11 mouse cellular contexts compared by ENCODE assay signal in genomic region chr3:55461092-55461491, GRCm38 (mm10). TPM values are rescaled to one million over a fixed set of nuclear protein-coding genes. Genes with fewer than 3 reads are reported as not detected.
DNase-seq lines count a peak whose midpoint lies in the region; ATAC-seq and TF ChIP-seq lines count a peak whose summit lies in the region.
"Had no signal": no experiment of that assay in that cellular context is flagged by ENCODE, and none has a peak within 500 bp of the region (broad histone marks: within the 10 kb centered on the region; RNA-seq: fewer than 3 reads in every experiment).

No protein-coding gene starts in this region.

- H3K4me2 ChIP-seq in lung, embryonic 14.5 days = peak overlapping the region; percentile 63
- H3K4me2 ChIP-seq in hindbrain, embryonic 16.5 days (ENCODE audit: low read length) = peak overlapping the region; percentile 57
- H3K4me2 ChIP-seq in neural tube, embryonic 13.5 days = peak overlapping the region; percentile 53

- no peaks in the 10 kb centered on the region; the same call in 1 of the 2 replicates for H3K4me1 ChIP-seq in lung, embryonic 14.5 days (ENCODE audit: insufficient read depth)
- H3K4me1 ChIP-seq in hindbrain, embryonic 16.5 days (ENCODE audit: control insufficient read depth, insufficient read depth, low read depth, low read length) = peaks cover 11% of the 10 kb centered on the region
- peaks cover 34% of the 10 kb centered on the region for H3K4me1 ChIP-seq in neural tube, embryonic 13.5 days (replicated peaks)

- no peak for TF ChIP-seq CTCF in lung, embryonic 14.5 days (IDR thresholded peaks at IDR 0.05; ENCODE audit: low read depth)

- H3K4me3 ChIP-seq in lung, embryonic 14.5 days (ENCODE audit: low read depth, low read length) = no peak overlapping the region
- H3K4me3 ChIP-seq in hindbrain, embryonic 16.5 days (ENCODE audit: low read length) = no peak overlapping the region
- 0 out of 2 replicates have a peak overlapping the region, but pooled peaks have one; percentile 28 for H3K4me3 ChIP-seq in neural tube, embryonic 13.5 days

- H3K27ac ChIP-seq in lung, embryonic 14.5 days (ENCODE audit: low read depth) = no peak overlapping the region
- H3K27ac ChIP-seq in hindbrain, embryonic 16.5 days (ENCODE audit: low read depth, low read length) = peak overlapping the region; percentile 84; the same call in 1 of the 2 replicates
- peak overlapping the region; percentile 81; the same call in 1 of the 2 replicates for H3K27ac ChIP-seq in neural tube, embryonic 13.5 days (replicated peaks)

- no peaks in the 10 kb centered on the region for H3K27me3 ChIP-seq in lung, embryonic 14.5 days (ENCODE audit: insufficient read depth, low read length)
- no peaks in the 10 kb centered on the region for H3K27me3 ChIP-seq in hindbrain, embryonic 16.5 days (replicated peaks; ENCODE audit: control insufficient read depth, insufficient read depth, low read length)
- no peaks in the 10 kb centered on the region for H3K27me3 ChIP-seq in neural tube, embryonic 13.5 days
- H3K27me3 ChIP-seq: Patski had no signal

- H3K36me3 ChIP-seq in lung, embryonic 14.5 days (ENCODE audit: insufficient read depth) = no peaks in the 10 kb centered on the region
- 0 out of 2 replicates have a peak, but pooled peaks cover 2% of the 10 kb centered on the region for H3K36me3 ChIP-seq in hindbrain, embryonic 16.5 days (ENCODE audit: control insufficient read depth, insufficient read depth, low read length)
- peaks cover 7% of the 10 kb centered on the region; the same call in 1 of the 2 replicates for H3K36me3 ChIP-seq in neural tube, embryonic 13.5 days

- no peak overlapping the region for H3K9ac ChIP-seq in lung, embryonic 14.5 days
- H3K9ac ChIP-seq in hindbrain, embryonic 16.5 days (ENCODE audit: low read depth, low read length) = no peak overlapping the region
- H3K9ac ChIP-seq in neural tube, embryonic 13.5 days = peak overlapping the region; percentile 41; the same call in 1 of the 2 replicates

- no peaks in the 10 kb centered on the region for H3K9me3 ChIP-seq in lung, embryonic 14.5 days (ENCODE audit: low read depth, low read length)
- H3K9me3 ChIP-seq in hindbrain, embryonic 16.5 days (ENCODE audit: control insufficient read depth, low read length) = no peaks in the 10 kb centered on the region; the same call in 1 of the 2 replicates
- no peaks in the 10 kb centered on the region for H3K9me3 ChIP-seq in neural tube, embryonic 13.5 days

- no peak for ATAC-seq in cerebellum, adult (ENCODE audit: insufficient number of reproducible peaks, low FRiP score, low TSS enrichment)
- ATAC-seq in lung, embryonic 14.5 days (ENCODE audit: insufficient read depth) = no peak
- ATAC-seq in hindbrain, embryonic 16.5 days = 0 out of 2 replicates have a peak, but pooled peaks have one; percentile 16
- peak; percentile 54; the same call in 1 of the 2 replicates for ATAC-seq in neural tube, embryonic 13.5 days (ENCODE audit: low read depth)

- DNase-seq in cerebellum, adult 11-12 months = peak; percentile 14
- no peak for DNase-seq in lung, embryonic 14.5 days
- no peak for DNase-seq in lung, postnatal 25 days (ENCODE audit: low spot score)
- no peak for DNase-seq in right cerebral cortex, postnatal 36 days (ENCODE audit: low spot score in 2 of 2)
- DNase-seq in thymus, adult 18-20 months = no peak
- DNase-seq: gastrocnemius, postnatal 10 days had no signal

- 55% methylated on average over 3 of the region's 3 CpGs for WGBS in lung, embryonic 14.5 days
- 44% methylated on average over 3 of the region's 3 CpGs for WGBS in hindbrain, embryonic 16.5 days
- WGBS in neural tube, embryonic 13.5 days = 52% methylated on average over 3 of the region's 3 CpGs

RNA-seq across cellular contexts. Expression of gene Gm21954, which starts 10.9 kb away (rescaled TPM):
- polyA plus RNA-seq in lung, embryonic 14.5 days (2014; fragmentation: Nextera tagmentation; extraction: Ambion mirVana) = not detected in 2 replicates
- polyA plus RNA-seq in hindbrain, embryonic 16.5 days (2015; fragmentation: Nextera tagmentation; extraction: Ambion mirVana) = not detected in 2 replicates
- polyA plus RNA-seq in neural tube, embryonic 13.5 days (2015; fragmentation: Nextera tagmentation; extraction: Ambion mirVana) = not detected in 2 replicates
- polyA plus RNA-seq: liver, embryonic 16.5 days; Patski had no signal

Comparison
In these comparisons a context has a peak if more than half of its experiments do, and no peak if none do; other contexts are left out.
1. ATAC-seq: peak in hindbrain, embryonic 16.5 days (single experiment) and neural tube, embryonic 13.5 days (single experiment); none in cerebellum, adult (single experiment) and lung, embryonic 14.5 days (single experiment).
2. Peak in every context shown above with its lines, with median percentiles within 50 percentile points of each other: H3K4me2 ChIP-seq.